Mouse (Mus musculus) lung, adult 18-20 months (tissue): ENCODE measurements at regions not wholly inside any gene's neighbourhood (a gene's known extent, or its start where the extent isn't known, plus 50 kb on each side); places are given as distances from the start of the nearest gene placed in this dataset.

Source experiments
- DNase-seq, 2 experiments: peaks; one replicate each; pipeline ENCODE4 v3.0.0; 2022; ENCODE audit warnings: mixed read lengths in 2 of 2

- DNase-seq, result no peak
Observed at GRCm38 (mm10) chr16:29706996-29707395, 127.9 kb downstream of the Opa1 start.

DNA sequence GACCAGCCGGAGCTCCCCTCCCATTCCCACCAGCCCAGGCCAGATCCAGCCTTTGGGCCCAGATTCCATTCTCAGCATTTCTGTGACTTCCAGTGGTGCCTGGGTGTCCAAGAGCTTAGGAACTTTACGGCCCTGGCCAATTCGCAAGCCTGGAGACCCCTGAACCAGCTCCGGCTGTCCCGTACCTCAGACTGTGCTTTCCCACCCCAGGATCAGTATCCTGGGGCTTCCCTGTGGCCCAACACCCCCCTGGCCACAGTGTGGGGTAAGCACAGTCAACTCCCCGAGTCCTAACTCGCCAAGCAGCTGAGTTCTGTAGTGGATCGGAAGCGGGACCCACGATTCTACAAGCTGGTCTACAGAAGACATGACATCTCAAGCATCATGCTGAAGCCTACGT lies 128.5 kb downstream of the Opa1 start:
- no peak for DNase-seq

- DNase-seq, result no peak
Observed at GRCm38 (mm10) chr16:29709072-29709471, 129.9 kb downstream of the Opa1 start.

DNA sequence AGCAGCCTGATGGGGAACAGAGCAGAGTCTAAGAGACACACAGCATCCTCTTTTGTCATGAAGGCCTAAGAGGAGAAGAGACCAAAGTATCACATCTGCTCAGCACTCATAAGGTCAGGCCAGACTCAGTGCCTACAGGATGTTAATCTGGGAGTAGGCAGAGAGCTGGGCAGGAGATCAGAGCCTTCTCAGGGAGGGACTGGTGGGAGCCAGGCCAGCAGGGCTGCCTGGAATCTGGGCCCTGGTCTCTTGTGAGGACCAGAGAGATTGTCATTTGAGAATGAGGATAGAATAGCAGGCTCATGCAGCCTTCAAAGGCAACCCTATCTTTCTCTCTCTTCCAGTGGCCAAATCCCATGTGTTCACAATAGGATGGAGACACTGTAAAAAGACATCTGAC lies 132.3 kb downstream of the Opa1 start:
- DNase-seq, result no peak

- peak; percentile 20 to 39 for DNase-seq
Observed at GRCm38 (mm10) chr16:29711912-29712681, 133.0 kb downstream of the Opa1 start.

DNA sequence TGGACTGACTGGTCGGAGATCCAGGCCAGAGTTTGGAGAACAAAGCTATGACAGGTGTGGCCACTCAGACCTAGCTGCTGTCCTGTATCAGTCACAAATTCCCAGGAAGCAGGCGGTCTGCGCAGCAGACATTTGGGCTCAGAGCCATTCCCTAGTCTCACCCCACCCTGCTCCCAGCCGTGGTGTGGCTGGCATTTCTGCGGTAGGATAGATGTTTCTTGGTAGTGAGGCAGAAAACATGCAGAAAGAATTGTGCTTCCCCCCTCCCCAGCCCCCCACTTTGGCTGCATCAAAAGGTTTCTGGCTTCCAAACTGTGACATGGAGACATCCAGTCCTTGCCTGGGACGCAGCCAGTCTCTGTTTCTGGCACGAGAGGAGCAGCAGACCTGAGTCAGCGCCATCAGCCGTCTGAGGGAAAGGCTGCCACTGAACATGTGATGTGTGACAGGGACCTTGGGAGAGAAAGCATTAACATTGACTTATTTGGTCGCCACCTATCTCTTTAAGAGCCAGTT lies 135.5 kb downstream of the Opa1 start:
- DNase-seq, result peak in 1 of 2 experiments; percentile 26

DNA sequence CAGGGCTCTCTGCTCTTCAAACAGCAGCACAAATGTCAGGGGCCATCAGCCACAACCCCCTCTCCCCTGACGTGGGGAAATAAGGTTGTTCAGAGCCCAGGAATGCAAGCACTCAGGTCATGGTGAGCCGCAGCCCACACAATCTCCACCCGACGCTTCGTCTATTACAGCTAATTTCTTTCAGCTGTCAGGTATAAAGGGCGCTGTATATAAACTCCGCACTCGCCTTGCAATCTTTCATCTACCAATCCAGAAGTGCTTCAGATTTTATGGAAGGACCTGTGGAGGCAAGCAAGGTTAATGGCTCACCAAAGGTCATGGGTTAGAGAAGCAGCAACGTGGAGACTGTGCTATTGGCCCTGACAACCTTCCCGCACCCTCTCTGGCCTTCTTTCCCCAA lies 139.8 kb downstream of the Opa1 start:
- DNase-seq, result no peak

- no peak for DNase-seq
Observed at GRCm38 (mm10) chr16:29719571-29720451, 140.7 kb downstream of the Opa1 start.

DNA sequence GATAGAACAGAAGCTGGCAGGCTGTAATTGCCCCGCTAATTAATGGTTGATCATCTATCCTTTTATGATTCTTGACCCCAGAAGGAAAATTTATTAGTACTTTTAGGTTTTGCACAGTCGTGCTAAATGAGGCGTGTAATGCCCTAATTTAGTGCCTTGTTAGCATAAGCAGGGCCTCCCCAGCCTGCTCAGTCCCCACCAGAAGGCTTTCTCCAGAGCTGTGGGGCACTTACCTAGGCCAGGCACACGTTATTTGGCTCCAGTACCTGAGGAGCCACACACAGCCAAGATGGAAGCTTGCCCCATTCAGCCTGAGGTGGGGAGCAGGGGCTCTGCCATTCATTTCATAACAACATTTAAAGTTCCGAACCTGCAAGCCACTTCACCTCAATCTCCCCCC lies 146.0 kb downstream of the Opa1 start:
- DNase-seq, result no peak

GRCm38 (mm10) chr16:29725563-29725962 lies 146.4 kb downstream of the Opa1 start:
- no peak for DNase-seq

DNA sequence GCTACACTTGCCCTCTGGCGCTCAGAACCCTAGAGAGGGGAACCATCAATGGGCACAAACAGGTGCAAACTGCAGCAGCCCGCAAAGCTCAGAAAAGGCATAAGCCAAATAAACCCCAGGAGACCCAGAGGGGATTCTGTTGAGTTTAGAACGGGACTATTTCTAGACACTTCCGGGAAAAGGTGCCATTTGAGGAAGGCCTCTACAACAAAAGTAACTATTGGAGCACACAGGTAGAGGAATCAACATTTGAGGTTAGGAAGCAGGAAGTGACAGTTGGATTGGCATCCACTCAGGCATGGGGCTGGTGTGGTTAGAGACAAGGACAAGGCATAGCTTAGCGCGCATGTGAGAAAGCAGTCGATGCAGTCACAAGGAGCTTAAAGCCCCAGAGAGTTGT lies 148.3 kb downstream of the Opa1 start:
- DNase-seq, result no peak

GRCm38 (mm10) chr16:29728769-29729481 lies 149.8 kb downstream of the Opa1 start:
- peak; percentile 73 to 80 for DNase-seq

GRCm38 (mm10) chr16:29730010-29730409 lies 150.9 kb downstream of the Opa1 start:
- DNase-seq, result no peak

- DNase-seq, result no peak
Observed at GRCm38 (mm10) chr16:29732889-29733288, 153.8 kb downstream of the Opa1 start.

- DNase-seq, result no peak
Observed at GRCm38 (mm10) chr16:29733847-29734246, 154.7 kb downstream of the Opa1 start.

DNA sequence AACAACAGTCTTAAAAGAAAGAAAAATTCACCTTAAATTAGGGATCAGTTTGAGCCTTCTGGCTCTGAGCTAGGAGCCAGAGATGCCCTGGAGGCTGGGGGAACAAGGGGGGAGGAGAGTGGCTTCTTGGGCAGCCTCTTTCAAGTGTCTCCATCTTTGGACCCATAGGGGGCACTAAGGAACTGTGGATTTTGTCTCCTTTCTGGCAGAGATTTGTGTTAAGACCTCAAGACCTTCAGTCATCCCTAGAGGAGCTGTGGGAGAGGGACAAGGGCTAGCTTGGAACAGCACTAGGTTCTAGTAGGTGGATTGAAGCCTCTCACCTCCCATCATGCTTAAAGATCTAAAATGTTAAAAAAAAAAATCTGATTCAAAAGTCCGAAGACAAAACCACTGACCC lies 155.2 kb downstream of the Opa1 start:
- peak; percentile 37 to 76 for DNase-seq

- peak; percentile 40 to 53 for DNase-seq
Observed at GRCm38 (mm10) chr16:29734738-29735250, 155.7 kb downstream of the Opa1 start.

GRCm38 (mm10) chr16:29735371-29736008 lies 156.4 kb downstream of the Opa1 start:
- DNase-seq, result no peak

GRCm38 (mm10) chr16:29736211-29736610 lies 157.1 kb downstream of the Opa1 start:
- no peak for DNase-seq

- DNase-seq, result peak in 1 of 2 experiments; percentile 34
Observed at GRCm38 (mm10) chr16:29738075-29738474, 158.9 kb downstream of the Opa1 start.

DNA sequence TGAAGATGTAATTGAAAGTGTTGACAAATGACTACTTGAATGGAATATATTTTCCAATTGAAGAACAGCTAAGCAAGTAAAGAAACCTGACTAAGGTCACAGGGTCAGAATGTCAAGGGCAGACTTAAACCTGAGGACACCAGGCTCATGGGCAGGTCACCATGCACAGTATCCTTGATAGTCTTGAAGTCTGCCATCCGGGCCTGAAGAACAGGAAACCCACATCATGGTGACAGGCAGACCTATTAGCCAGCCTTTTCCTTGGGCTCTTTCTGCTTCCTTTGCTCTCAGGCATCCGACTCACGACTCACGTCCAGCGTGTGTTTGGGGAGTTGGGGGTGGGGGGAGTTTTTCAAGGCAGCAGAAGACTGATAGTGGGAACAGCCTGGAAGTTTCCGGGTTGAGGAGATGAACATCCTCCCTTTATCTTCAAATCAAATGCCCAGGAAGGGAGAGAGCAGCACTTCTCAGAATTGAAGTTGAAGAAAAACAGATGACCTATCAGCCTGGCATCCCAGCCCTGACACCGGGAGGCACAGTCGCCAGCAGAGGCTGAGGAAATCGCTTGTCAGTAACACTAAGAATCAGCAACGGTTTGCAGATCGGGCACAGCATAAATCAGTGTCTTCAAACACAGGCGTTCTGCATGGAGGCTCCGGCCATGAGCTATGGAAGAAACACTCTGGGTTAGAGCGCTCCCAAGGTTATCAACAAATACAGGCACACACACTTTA lies 163.5 kb downstream of the Opa1 start:
- DNase-seq, result no peak

GRCm38 (mm10) chr16:29745486-29745885 lies 166.4 kb downstream of the Opa1 start:
- no peak for DNase-seq
